Mouse (Mus musculus): Measurements from ENCODE around the gene Tmcc1.

DNA sequence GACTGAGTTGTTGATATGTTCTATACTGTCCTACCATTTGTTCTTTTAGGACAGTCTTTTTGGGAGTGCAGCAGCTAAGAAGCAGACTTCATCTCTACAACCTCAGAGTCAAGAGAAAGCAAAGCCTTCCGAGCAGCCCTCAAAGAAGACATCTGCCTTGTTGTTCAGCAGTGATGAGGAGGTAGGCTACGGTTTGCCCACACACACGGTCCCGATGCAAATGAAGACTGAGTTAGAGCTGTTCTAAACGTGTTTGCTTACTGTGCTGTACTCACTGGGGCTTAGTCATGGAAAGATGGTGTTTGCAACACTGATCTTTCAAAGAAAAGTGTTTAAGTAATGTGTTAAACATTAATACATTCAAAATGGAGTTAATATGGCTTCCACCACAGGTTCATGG lies 44.8 kb upstream of the Tmcc1 start:
- TF ChIP-seq POLR2A (IDR thresholded peaks at IDR 0.05; ENCODE audit: control insufficient read depth, extremely low read depth, insufficient read depth, low read length, poor library complexity) (no peak), CTCF (IDR thresholded peaks at IDR 0.05; ENCODE audit: borderline replicate concordance, control insufficient read depth, extremely low read depth, insufficient read depth, low read length, poor library complexity) (no peak)

Measured in thymus, adult 2 months (tissue).